Mouse (Mus musculus) stomach, postnatal 0 days (tissue): Measurements from ENCODE around the gene Med17.

Source experiments
- CTCF ChIP-seq: IDR thresholded peaks from 2 replicates; pipeline ENCODE4 v1.5.1; 2016; ENCODE audit warnings: antibody characterized with exemption, low read depth, mild to moderate bottlenecking, moderate library complexity
- EP300 ChIP-seq: optimal IDR thresholded peaks from 2 replicates; pipeline ENCODE3; 2016; ENCODE audit warnings: antibody characterized with exemption

- no peak for TF ChIP-seq CTCF
- no peak for TF ChIP-seq EP300
These were observed 30.4 kb upstream of the Med17 start for GRCm38 (mm10) chr9:15310179-15310578.
